Mouse (Mus musculus) gastrocnemius, postnatal 4 days (tissue): ENCODE results near the gene Pigq. TPM values are rescaled to one million over a fixed set of nuclear protein-coding genes. Genes with fewer than 3 reads are reported as not detected.

Experiments
- DNase-seq, 2 experiments: peaks; one replicate each; pipeline ENCODE4 v3.0.0; 2021 to 2022; ENCODE audit warnings: low spot score in 2 of 2, mixed read lengths in 2 of 2
- long read RNA-seq, 2 experiments: library from polyadenylated mRNA; stranded (forward); transcript quantifications; one replicate each; pipeline ENCODE4 v2.0.0; 2021
- total RNA-seq, 2 experiments: library from RNA; stranded (reverse); gene quantifications; 2 replicates each; pipeline ENCODE4 v1.2.3; 2021

The Pigq gene
- total RNA-seq, result 10 to 100 TPM; 46.7 to 50.8 TPM
- long read RNA-seq, experiment 1, transcript Pigq-201 (11 exons, 3,173 nt), result major isoform, 41 of 54 reads
- long read RNA-seq, experiment 1, partial matches to known transcripts, result 3 of 54 reads
- long read RNA-seq, experiment 1, other reads (novel, unspliced or antisense), result 8 of 54 reads
- long read RNA-seq, experiment 2, transcript Pigq-202 (12 exons, 3,233 nt), result minor isoform, 5 of 66 reads
- long read RNA-seq, experiment 2, transcript Pigq-201 (11 exons, 3,173 nt), result major isoform, 46 of 66 reads
- long read RNA-seq, experiment 2, partial matches to known transcripts, result 2 of 66 reads
- long read RNA-seq, experiment 2, other reads (novel, unspliced or antisense), result 12 of 66 reads

DNA sequence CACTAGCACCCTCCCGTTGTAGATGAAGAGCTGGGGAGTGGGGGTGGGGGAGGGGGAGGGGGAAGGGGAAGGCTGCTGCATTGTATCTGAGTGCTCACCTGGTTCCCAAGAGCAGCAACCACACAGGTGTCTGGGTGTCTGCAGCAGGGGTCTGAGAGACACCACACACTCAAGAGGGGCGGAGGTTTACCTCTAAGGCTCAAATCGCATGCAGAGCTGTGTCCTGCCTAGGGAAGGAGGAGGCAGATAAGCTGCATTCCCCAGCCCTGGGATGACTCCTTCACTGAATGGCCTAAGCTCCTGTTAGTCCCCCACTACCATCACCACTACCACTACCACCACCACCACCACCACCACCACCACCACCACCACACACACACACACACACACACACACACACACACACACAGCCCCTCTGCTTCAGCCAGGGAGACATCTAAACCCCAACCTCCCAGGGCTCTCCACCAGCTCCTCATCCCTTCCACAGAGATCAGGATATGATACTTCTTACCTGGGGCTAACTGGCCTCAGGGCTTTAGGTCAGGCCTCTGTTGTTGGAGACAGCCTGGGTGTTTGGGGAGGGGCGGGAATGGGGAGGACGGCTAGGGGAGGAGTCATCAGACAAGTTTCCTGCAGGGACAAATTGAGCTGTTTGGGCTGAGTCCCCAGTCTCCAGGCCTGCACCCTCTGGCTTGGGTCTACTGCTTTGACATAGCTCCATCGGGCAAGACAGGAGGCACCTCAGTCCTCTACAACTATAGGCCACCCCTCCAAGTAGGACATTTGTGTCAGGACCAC, at the start of gene Pigq, which contains the start of gene Nhlrc4:
Pigq (minus strand) TSS at position 571 of the 798 bp plus-strand sequence.
Nhlrc4 (minus strand) TSS at position 596 of the 798 bp plus-strand sequence.
- DNase-seq, result no peak

DNA sequence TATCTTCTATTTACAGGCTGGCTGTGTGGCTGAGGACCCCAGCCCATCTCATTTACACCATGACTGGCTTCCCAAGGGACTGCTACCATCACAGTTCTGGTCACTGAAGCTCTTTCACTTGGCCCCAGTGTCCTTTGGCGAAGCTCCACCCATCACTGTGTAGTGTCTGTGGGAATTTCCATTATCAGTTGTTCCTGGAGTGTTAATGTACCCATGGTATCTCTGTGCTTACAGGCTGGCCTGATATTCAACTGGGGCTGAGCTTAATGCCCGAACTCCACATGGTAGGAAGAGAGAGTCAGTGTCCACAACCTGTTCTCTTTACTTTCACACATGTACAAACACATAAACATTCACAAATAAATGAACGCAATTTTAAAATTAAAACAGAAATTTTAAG, 48.8 kb upstream of the Pigq start:
- no peak for DNase-seq

DNA sequence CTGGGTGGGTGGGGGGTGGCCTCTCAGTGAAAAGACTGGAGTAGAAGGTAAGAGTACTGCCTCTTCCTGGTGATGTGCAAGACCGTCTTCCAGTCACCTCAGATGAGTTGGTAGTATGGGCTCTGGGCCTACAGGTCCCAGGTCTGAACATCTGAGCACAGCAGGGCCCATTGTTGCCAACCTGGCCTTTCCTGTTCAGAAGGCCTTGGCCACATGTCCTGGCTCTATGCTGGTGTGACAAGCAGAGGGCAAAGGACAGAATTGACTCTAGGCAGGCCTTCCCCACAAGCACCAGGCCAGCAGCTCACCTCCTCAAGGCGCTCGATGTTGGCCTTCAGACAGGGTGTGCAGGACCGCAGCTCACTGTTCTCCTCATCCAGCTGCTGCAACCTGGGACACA, 47.5 kb upstream of the Pigq start:
- DNase-seq, result no peak

DNA sequence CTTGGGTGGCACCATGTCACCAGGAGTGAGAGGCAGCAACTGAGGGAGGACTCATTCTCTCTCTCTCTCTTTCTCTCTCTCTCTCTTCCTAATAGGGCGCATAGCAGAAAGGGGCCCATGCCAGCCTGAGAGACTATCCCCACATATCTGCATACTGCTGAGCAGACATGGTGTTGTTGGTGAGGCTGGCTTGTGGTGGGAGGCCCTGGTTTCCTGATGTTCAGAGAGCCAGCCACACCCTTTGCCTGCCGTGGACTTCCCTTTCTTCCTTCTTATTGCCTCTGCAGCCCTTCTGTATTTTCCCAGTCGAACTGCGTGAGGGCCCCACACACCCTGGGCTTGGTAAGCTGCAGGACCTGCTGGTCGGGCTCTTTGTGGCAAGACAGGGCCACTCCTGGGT, 45.6 kb upstream of the Pigq start:
- no peak for DNase-seq

DNA sequence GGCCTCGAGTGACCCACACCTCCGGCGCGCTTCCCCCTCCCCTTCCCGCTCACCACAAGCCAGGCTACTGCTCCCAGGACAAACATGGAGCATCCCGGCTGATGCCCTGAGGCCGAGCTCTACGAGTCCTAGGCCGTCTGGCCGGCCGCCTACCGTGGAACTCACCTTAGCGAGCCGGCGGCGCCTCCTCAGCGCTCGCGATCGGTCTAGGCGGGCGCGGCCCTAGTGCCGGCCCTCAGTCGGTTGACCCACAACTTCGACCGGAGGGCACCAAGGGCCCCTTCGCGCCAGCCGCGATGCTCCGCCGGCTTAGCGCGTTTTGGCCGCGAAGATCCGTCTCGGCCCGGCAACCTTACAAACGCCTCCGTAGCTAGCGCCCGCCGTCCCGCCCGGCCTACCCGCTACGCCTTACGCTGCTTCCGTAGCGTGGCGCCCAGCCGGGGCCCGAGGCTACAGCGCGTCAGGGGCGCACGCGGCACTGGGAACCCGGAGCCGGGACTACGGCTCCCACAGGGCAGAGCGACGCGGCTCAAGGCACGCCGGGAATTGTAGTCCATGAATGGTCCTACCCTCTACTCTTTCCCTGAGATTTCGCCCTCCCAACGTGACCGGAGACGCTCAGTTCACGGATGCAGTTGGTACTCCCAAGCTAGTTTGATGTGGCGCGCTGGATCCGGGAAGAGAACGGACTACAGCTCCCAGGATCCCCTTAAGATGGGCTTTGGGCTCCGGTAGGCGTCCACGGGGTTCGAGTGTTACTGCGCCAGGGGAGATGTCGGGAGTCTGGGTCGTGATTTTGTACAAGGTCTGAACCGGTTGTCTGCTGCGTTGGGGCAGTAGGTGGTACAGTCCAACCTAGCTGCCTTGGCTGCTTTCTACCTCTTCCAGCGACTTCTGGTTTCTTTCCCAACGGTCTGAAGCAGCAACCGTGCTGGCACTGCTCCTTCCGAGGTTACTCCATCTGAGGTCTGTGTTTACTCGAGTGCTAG, 40.9 kb upstream of the Pigq start, which contains the start of gene Capn15:
Capn15 (minus strand) TSS at position 491 of the 989 bp plus-strand sequence.
- peak; percentile 86 to 92 for DNase-seq

DNA sequence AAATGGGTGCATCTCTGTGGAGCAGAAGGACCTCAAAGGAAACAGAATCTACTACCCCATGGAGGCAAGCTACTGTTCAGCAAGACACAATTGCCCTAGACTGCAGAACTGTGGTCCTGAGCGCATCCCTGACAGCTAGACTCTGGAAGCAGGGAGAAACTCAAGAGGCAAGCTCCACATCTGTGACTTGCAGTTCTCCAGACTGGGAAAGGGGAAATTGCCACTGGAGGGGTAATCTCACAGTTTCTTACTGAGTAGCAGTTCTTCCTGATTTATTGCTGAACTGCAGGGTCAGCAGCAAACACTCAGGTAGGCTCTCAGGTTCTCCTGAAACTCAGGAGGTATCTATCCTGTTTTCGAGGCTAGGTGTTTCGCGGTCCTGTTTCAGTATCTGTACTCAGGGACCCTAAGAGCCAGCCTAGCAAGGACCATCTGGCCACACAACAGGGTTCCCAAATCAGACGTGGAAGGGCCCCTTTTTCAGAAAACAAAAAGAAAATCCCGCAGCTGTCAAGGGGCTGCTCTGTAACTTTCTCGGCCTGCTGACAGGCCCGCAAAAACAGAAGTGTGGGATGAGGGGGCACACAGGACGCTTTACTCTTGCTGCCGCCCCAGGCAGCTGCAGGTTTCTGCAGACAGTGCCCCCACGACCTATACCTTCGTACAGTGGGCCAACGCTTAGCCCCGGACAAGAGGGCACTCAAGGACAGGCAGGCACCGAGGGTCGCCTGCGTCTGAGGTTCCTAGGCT, 40.0 kb upstream of the Pigq start:
- DNase-seq, result no peak

DNA sequence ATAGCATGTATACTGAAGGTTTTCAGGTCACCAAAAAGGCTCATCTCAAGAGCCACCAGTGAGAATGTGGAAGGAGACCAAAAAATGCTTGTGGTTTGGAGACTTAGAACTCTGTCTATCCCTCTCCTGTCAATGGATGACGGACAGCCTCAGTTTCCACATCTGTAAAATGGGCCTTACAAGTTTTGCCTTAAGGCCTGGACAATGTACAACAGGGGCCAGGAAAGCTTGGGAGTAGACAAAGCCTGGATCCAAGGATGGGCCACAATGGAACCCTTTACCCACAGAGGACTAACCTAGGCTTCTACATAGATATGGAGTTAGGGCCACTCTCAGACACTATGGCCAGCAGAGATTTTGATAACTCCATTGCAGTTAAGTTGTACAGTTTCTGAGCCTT, 39.3 kb upstream of the Pigq start:
- DNase-seq, result no peak

DNA sequence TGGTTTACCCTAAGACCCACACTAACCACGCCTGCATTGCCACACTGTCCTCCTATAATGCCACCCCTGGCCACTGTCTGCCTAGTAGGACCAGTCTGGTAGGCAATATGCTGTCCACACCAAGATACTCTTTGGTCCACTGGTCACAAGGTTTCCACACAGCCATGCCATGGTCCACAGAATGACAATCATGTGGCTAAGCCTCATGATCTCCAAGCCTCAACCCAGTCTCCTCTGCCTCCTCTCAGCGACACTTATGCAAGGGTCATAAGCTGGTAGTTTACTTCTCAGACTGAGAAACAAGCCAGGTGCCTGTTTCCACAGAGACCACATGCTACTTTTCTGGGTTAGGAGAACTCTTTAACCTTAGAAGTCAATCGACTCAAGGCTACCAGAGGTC, 38.2 kb upstream of the Pigq start:
- no peak for DNase-seq

DNA sequence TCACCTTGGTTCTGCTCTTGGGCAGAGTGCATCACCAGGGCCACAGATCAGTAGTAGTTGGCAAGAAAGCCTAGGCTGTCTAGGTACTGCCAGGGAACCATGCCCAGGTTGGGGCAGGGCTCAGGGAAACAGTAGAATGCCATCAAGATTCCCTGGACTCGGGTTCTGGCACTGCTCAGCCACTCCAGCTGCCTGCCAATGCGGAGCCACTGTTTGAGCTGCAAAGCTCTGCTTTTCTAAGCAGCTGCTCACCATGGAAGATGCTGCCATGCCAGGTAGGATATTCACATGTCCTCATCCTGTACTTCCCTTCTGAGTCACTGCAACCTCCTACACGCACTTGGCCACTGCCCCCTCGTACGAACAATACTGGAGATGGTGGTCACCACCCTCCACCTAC, 36.1 kb upstream of the Pigq start:
- DNase-seq, result no peak

DNA sequence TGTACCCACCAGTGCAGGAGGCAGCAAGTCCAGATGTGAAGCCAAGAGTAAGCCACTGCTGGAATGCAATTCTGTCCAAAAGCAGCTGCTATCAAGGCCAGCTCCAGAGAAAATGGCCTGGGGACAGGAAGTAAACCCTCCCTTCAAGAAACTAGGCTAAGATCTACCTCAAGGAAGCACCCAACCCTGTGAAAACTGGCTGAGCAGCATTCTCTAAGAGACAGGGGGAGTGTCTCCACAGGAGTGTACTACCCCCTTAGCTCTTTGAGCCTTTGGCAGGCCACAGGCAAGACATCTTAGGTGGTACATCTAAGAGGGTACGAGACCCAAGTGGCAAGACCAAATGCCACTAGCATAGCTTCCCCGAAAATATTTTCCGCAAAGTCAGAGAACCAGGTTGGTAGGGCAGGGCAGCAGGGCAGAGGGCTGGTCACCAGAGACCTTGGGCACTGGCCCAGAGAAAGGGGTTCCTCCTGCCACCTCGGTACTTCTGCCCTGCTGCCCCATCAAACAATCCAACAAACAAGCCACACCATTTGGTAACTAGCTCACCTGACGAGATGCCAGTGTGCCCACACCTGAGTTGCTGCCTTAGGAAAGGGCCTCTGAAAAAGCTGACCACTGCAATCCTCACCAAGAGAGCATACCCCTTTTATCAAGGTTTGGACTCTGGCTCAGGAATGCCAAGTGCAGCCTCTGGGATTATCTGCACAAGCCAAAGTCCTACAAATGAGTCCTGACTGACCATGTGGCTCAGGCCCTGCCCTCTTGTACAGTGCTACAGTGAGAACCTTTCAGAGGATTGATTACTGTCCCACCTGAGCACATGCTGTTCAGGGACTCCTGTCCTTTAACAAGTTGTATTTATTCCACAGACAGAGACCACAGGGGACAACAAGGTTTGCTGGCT, 35.3 kb upstream of the Pigq start:
- DNase-seq, result no peak

DNA sequence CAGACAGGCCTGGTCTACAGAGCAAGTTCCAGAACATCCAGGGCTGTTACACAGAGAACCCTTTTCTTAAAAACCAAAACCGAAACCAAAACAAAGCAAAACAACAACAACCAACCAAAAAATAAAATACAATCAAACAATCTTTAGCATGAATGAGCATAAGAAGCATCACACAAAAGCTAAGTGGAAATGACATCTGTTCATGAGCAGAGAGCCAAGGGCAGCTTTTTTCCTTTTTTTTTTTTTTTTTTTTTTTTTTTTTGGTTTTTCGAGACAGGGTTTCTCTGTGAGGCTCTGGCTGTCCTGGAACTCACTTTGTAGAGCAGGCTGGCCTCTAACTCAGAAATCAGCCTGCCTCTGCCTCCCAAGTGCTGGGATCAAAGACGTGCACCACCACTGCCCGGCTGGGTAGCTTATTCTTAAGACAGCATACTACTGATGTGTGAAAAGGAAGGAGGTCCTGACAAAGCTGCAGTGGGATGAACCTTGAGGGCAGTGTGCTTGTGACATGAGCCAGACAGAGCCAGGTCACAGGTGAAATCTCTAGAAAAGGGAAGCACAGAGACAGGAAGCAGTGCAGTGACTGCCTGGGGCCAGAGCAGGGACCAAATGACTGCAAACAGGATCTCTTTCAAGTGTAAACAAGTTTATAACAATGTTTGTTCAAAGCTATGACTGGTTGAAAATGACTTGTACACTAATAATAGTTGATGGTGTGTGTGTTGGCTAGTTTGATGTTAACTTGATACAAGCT, 26.4 kb upstream of the Pigq start:
- no peak for DNase-seq

DNA sequence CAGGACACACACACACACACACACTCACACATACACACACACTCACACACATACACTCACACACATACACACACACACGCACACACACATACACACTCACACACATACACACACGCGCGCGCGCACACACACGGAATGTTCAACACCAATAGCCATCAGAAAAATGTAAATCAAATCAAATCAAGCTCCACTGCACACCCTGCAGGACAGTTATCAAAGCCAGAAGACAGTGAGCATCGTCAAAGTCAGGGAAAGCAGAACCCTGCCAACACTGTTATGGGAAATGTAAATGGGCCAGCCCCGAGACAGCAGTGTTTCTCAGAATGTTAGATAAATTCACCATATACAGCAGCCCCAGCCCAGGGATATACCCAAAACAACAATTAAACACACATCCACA, 25.7 kb upstream of the Pigq start:
- DNase-seq, result no peak

DNA sequence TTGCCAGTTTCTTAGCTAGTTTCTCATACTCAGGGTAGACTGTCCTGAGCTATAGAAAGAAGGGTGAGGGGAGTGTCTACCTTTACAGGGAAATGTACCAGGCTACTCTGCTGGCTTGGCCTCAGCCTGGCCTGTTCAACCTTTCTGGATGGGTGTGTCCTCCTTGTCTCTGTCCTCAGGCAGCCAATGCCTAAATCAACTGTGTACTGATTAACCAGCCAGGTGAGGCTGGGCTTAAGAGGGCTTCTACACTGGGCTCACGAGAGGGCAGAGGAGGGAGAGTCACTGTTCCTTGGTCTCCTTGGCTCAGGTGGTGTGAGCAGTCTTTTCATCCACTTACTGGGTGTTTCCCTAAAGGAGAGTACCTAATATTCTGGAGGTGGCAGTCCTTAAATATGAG, 23.4 kb upstream of the Pigq start:
- no peak for DNase-seq

DNA sequence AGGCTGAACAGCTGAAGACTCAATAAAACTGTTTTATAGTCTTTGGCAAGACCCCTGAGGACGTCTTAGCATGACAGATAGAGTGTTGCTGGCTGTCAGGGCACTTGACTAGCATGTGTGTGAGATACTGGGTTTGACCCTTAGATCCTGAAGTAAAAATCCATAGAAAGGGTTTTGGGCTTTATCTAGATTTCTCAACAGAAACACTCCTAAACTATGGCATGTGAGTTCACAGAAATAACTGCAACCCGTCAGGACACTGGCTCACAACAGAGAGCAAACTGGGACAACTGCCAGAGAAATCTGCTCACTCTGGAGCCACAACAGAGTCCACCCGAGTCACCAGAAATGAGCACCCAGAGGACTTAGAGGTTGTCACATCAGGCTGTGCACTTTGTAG, 22.9 kb upstream of the Pigq start:
- DNase-seq, result no peak

DNA sequence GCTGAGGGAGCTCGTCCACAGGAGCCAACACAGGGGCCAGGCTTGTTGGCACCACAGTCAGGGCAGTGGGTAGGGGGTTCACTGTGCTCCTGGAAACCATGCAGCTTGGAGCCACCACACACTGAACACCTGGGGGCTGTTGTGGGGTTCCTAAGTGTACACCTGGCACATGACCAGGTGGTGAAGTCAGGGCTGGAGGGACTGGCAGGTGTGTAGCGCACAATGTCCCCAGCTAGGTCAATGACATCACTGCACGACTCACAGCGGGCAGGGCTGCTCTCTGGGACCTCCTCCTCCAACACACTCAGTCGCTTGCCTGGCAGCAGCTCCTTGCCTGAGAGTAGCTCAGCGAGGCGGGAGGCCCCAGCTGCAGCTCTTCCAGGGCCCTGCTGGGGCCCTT, 19.5 kb upstream of the Pigq start:
- DNase-seq, result no peak

DNA sequence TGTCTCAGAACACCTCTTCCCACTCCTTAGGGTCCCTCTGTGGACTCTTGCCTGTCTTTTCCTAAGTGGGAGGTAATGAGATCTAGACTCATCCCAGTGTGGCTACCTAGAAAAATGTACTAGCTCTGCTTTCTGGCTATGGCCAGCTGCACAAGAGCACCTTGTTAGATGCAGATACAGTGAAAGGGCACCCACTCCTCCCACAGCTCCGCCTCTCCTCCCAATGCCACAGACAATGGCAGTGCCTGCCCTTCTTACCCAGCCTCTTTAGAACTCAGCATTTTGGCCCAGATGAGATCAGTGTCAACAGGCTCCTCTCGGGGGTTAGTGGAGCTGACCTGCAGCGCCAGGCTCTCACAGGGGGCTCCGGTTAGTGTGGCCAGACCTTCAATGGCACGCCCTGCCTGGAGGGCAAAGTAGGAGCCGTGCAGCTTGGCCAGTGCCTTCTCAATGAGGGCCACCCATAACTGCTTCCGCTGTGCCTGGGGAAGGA, 17.7 kb upstream of the Pigq start:
- DNase-seq, result no peak

DNA sequence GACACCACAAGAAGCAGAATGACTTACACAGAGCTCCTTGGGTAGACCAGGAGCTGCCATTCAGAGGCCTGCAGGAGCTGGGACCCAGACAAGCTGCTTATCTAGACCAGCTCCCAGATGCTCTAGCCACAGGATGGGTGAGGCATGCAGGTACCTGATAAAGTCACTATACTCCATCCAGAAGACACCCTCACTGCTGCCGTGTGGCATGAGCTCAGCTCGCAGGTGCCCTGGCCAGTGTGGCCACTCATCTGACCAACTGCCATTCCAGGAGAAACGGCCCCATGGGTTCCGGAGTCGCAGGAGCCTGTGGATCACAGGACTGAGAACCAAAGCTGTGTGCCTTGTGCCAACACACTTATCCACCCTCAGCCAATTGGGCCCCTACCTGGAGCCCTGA, 16.8 kb upstream of the Pigq start:
- DNase-seq, result no peak

DNA sequence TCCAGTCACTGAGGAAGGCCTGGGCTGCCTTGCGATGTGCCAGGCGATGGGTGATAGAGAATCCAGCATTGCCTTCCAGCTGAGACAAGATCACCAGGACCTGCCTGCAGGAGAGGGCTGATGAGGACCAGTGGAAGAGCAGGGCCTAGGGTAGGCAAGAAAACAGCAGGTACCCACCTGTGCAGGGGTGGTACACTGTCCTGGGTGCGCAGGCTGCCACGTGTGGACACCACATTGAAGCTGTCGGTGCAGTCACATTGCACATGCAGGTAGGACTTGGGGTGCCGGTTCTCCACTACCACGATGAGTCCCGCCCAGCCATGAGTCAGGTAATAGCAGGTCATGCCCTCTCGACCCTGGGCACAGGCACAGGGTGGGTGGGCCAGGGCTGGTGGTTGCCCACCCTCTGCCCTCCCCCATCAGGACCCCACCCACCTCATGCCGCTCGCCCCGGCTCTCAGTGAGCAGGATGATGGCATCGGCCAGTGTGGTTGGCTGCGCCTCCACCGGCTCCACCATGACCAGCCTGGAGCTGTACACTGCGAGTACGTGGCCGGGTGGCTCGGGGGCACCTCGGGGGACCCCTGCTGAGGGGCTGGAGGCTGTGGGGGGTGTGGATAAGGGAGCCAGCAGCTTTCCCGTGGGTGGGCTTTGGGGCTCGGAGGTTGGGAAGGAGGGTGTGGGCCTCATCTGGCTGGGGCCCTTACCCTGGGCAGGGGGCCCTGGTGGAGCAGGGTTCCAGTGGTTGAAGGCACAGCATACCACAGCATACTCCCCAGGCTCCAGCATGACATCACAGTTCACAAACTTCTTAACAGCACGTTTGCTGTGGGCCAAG, 15.1 kb upstream of the Pigq start:
- no peak for DNase-seq
